Mouse (Mus musculus) neural tube, embryonic 12.5 days (tissue): ENCODE measurements around the gene Epb41l2. TPM values are rescaled to one million over a fixed set of nuclear protein-coding genes. Genes with fewer than 3 reads are reported as not detected.

ENCODE experiments used
- ATAC-seq: fragments of 200-750 bp; cut with Nextera tagmentation; 2 replicates; pipeline ENCODE4 v1.8.0; 2017; ENCODE audit warnings: low read depth, mild to moderate bottlenecking, moderate TSS enrichment, moderate library complexity; ENCODE audit not compliant: low FRiP score
- H3K27ac ChIP-seq: fragments of 300-500 bp; sonication (generic); 2 replicates; pipeline ENCODE4 v1.5.1; 2016
- H3K27me3 ChIP-seq: fragments of 300-500 bp; sonication (generic); replicated peaks from 2 replicates; pipeline ENCODE4 v1.6.1; 2016; ENCODE audit warnings: mild to moderate bottlenecking
- H3K36me3 ChIP-seq: fragments of 300-500 bp; sonication (generic); 2 replicates; pipeline ENCODE4 v1.6.1; 2016; ENCODE audit warnings: mild to moderate bottlenecking
- H3K4me1 ChIP-seq: fragments of 300-500 bp; sonication (generic); 2 replicates; pipeline ENCODE4 v1.6.1; 2016
- H3K4me2 ChIP-seq: fragments of 300-500 bp; sonication (generic); replicated peaks from 2 replicates; pipeline ENCODE4 v1.6.1; 2016; ENCODE audit warnings: mild to moderate bottlenecking
- H3K4me3 ChIP-seq: fragments of 300-500 bp; sonication (generic); 2 replicates; pipeline ENCODE4 v1.5.1; 2016
- H3K9ac ChIP-seq: fragments of 300-500 bp; sonication (generic); 2 replicates; pipeline ENCODE4 v1.6.1; 2016; ENCODE audit warnings: mild to moderate bottlenecking
- H3K9me3 ChIP-seq: fragments of 300-500 bp; sonication (generic); 2 replicates; pipeline ENCODE4 v1.6.1; 2016; ENCODE audit warnings: mild to moderate bottlenecking
- WGBS: fragments of 180-500 bp; shearing (Covaris S2); methylation state at CpG from one replicate; pipeline ENCODE4 v1.1.7; 2016; 5-methylcytosine and 5-hydroxymethylcytosine counted together
- polyA plus RNA-seq: library from polyadenylated mRNA; unstranded; fragments of >200 nt; fragmentation: Nextera tagmentation; extraction: Ambion mirVana; gene quantifications from 2 replicates; pipeline ENCODE4 v1.2.1, GENCODE M21; 2016

Gene Epb41l2
- polyA plus RNA-seq, 1 experiment from 2014 or later, result 40.2 TPM

- Histone ChIP-seq H3K27me3 (no peaks in the 10 kb centered on the region), H3K4me3 (no peak overlapping the region), H3K27ac (no peak overlapping the region), H3K36me3 (0 out of 2 replicates have a peak, but pooled peaks cover 2% of the 10 kb centered on the region), H3K4me2 (no peak overlapping the region), H3K4me1 (peaks cover 4% of the 10 kb centered on the region; the same call in 1 of the 2 replicates), H3K9ac (no peak overlapping the region), H3K9me3 (no peaks in the 10 kb centered on the region)
- 72% methylated on average over 5 of the region's 5 CpGs for WGBS
- no peak for ATAC-seq
Observed at GRCm38 (mm10) chr10:25446953-25447525, 87.4 kb downstream of the Epb41l2 start.

- 50% methylated on average over 4 of the region's 4 CpGs for WGBS
- Histone ChIP-seq H3K9me3 (no peaks in the 10 kb centered on the region), H3K4me2 (no peak overlapping the region), H3K27ac (no peak overlapping the region), H3K9ac (no peak overlapping the region), H3K4me1 (peaks cover 4% of the 10 kb centered on the region; the same call in 1 of the 2 replicates), H3K4me3 (no peak overlapping the region), H3K36me3 (0 out of 2 replicates have a peak, but pooled peaks cover 2% of the 10 kb centered on the region), H3K27me3 (no peaks in the 10 kb centered on the region)
- 0 out of 2 replicates have a peak, but pooled peaks have one; percentile 53 for ATAC-seq
Observed at GRCm38 (mm10) chr10:25448676-25449075, 89.1 kb downstream of the Epb41l2 start.

- no peak overlapping the region; the same call in 1 of the 2 replicates for H3K4me2 ChIP-seq
- H3K4me1 ChIP-seq, result peaks cover 4% of the 10 kb centered on the region; the same call in 1 of the 2 replicates
- 52% methylated on average over 11 of the region's 11 CpGs for WGBS
- H3K27me3 ChIP-seq, result no peaks in the 10 kb centered on the region
- ATAC-seq, result no peak
- no peak overlapping the region for H3K4me3 ChIP-seq
- H3K36me3 ChIP-seq, result 0 out of 2 replicates have a peak, but pooled peaks cover under 1% of the 10 kb centered on the region
- H3K9ac ChIP-seq, result no peak overlapping the region
- H3K9me3 ChIP-seq, result no peaks in the 10 kb centered on the region
- no peak overlapping the region for H3K27ac ChIP-seq
Observed at GRCm38 (mm10) chr10:25449312-25450020, 89.9 kb downstream of the Epb41l2 start.

- no peaks in the 10 kb centered on the region for H3K36me3 ChIP-seq
- peaks cover 9% of the 10 kb centered on the region for H3K4me1 ChIP-seq
- no peak overlapping the region for H3K4me3 ChIP-seq
- H3K9ac ChIP-seq, result no peak overlapping the region
- H3K9me3 ChIP-seq, result no peaks in the 10 kb centered on the region
- 50% methylated on average over 9 of the region's 9 CpGs for WGBS
- H3K27me3 ChIP-seq, result no peaks in the 10 kb centered on the region
- no peak overlapping the region for H3K4me2 ChIP-seq
- ATAC-seq, result no peak
- H3K27ac ChIP-seq, result no peak overlapping the region
Observed at GRCm38 (mm10) chr10:25453150-25453549, 93.6 kb downstream of the Epb41l2 start.

- WGBS, result 91% methylated on average over 10 of the region's 10 CpGs
- Histone ChIP-seq H3K27me3 (no peaks in the 10 kb centered on the region), H3K4me1 (peaks cover 9% of the 10 kb centered on the region), H3K4me3 (no peak overlapping the region), H3K4me2 (no peak overlapping the region), H3K27ac (no peak overlapping the region), H3K9ac (no peak overlapping the region), H3K36me3 (no peaks in the 10 kb centered on the region), H3K9me3 (no peaks in the 10 kb centered on the region)
- no peak for ATAC-seq
Observed at GRCm38 (mm10) chr10:25453772-25454171, 94.2 kb downstream of the Epb41l2 start.

- no peaks in the 10 kb centered on the region for H3K36me3 ChIP-seq
- no peaks in the 10 kb centered on the region for H3K9me3 ChIP-seq
- no peak for ATAC-seq
- 86% methylated on average over 6 of the region's 6 CpGs for WGBS
- no peak overlapping the region for H3K27ac ChIP-seq
- peaks cover 7% of the 10 kb centered on the region; the same call in 1 of the 2 replicates for H3K4me1 ChIP-seq
- no peak overlapping the region for H3K9ac ChIP-seq
- no peaks in the 10 kb centered on the region for H3K27me3 ChIP-seq
- H3K4me2 ChIP-seq, result no peak overlapping the region
- no peak overlapping the region for H3K4me3 ChIP-seq
Observed at GRCm38 (mm10) chr10:25457118-25457517, 97.5 kb downstream of the Epb41l2 start.

GRCm38 (mm10) chr10:25457996-25458395, 98.4 kb downstream of the Epb41l2 start:
- H3K27ac ChIP-seq, result no peak overlapping the region
- no peak overlapping the region for H3K9ac ChIP-seq
- H3K4me3 ChIP-seq, result no peak overlapping the region
- no peak overlapping the region for H3K4me2 ChIP-seq
- ATAC-seq, result no peak
- peaks cover 7% of the 10 kb centered on the region; the same call in 1 of the 2 replicates for H3K4me1 ChIP-seq
- WGBS, result 87% methylated on average over 4 of the region's 4 CpGs
- no peaks in the 10 kb centered on the region for H3K27me3 ChIP-seq
- H3K36me3 ChIP-seq, result no peaks in the 10 kb centered on the region
- H3K9me3 ChIP-seq, result no peaks in the 10 kb centered on the region

- ATAC-seq, result 0 out of 2 replicates have a peak, but pooled peaks have one; percentile 41
- H3K9me3 ChIP-seq, result no peaks in the 10 kb centered on the region
- H3K27ac ChIP-seq, result no peak overlapping the region
- H3K36me3 ChIP-seq, result no peaks in the 10 kb centered on the region
- H3K4me2 ChIP-seq, result no peak overlapping the region
- H3K9ac ChIP-seq, result no peak overlapping the region
- no peaks in the 10 kb centered on the region for H3K27me3 ChIP-seq
- peaks cover 5% of the 10 kb centered on the region; the same call in 1 of the 2 replicates for H3K4me1 ChIP-seq
- WGBS, result 45% methylated on average over 1 of the region's 1 CpGs
- H3K4me3 ChIP-seq, result no peak overlapping the region
Observed at GRCm38 (mm10) chr10:25461832-25462231, 102.2 kb downstream of the Epb41l2 start.

GRCm38 (mm10) chr10:25462669-25463068, 103.1 kb downstream of the Epb41l2 start:
- H3K4me3 ChIP-seq, result no peak overlapping the region
- no peaks in the 10 kb centered on the region for H3K36me3 ChIP-seq
- 79% methylated on average over 3 of the region's 3 CpGs for WGBS
- no peak overlapping the region for H3K27ac ChIP-seq
- H3K4me1 ChIP-seq, result 0 out of 2 replicates have a peak, but pooled peaks cover 3% of the 10 kb centered on the region
- no peaks in the 10 kb centered on the region for H3K9me3 ChIP-seq
- no peak overlapping the region for H3K9ac ChIP-seq
- no peak overlapping the region for H3K4me2 ChIP-seq
- no peak for ATAC-seq
- no peaks in the 10 kb centered on the region for H3K27me3 ChIP-seq

GRCm38 (mm10) chr10:25466493-25466892, 106.9 kb downstream of the Epb41l2 start:
- H3K4me1 ChIP-seq, result 0 out of 2 replicates have a peak, but pooled peaks cover 3% of the 10 kb centered on the region
- no peaks in the 10 kb centered on the region for H3K27me3 ChIP-seq
- H3K9ac ChIP-seq, result no peak overlapping the region
- H3K4me3 ChIP-seq, result no peak overlapping the region
- no peak overlapping the region for H3K27ac ChIP-seq
- 83% methylated on average over 2 of the region's 2 CpGs for WGBS
- H3K4me2 ChIP-seq, result no peak overlapping the region
- no peak for ATAC-seq
- H3K36me3 ChIP-seq, result peaks cover under 1% of the 10 kb centered on the region; the same call in 1 of the 2 replicates
- no peaks in the 10 kb centered on the region for H3K9me3 ChIP-seq

- Histone ChIP-seq H3K36me3 (peaks cover 7% of the 10 kb centered on the region; the same call in 1 of the 2 replicates), H3K4me3 (no peak overlapping the region), H3K27ac (no peak overlapping the region), H3K9me3 (no peaks in the 10 kb centered on the region), H3K4me1 (no peaks in the 10 kb centered on the region), H3K4me2 (no peak overlapping the region), H3K27me3 (no peaks in the 10 kb centered on the region), H3K9ac (no peak overlapping the region)
- ATAC-seq, result no peak
- 91% methylated on average over 2 of the region's 2 CpGs for WGBS
Observed at GRCm38 (mm10) chr10:25471944-25472343, 112.3 kb downstream of the Epb41l2 start.

- Histone ChIP-seq H3K36me3 (no peaks in the 10 kb centered on the region), H3K4me2 (no peak overlapping the region), H3K27ac (no peak overlapping the region), H3K9me3 (no peaks in the 10 kb centered on the region), H3K9ac (no peak overlapping the region), H3K4me1 (peaks cover 3% of the 10 kb centered on the region; the same call in 1 of the 2 replicates), H3K4me3 (no peak overlapping the region), H3K27me3 (no peaks in the 10 kb centered on the region)
- WGBS, result 89% methylated on average over 3 of the region's 3 CpGs
- ATAC-seq, result no peak
Observed at GRCm38 (mm10) chr10:25479716-25480115, 120.1 kb downstream of the Epb41l2 start.
